Mouse (Mus musculus): ENCODE data around the gene Ddr1. TPM values are rescaled to one million over a fixed set of nuclear protein-coding genes. Genes with fewer than 3 reads are reported as not detected.

The Ddr1 gene
- polyA plus RNA-seq, 1 experiment from 2014 or later = 109 TPM

DNA sequence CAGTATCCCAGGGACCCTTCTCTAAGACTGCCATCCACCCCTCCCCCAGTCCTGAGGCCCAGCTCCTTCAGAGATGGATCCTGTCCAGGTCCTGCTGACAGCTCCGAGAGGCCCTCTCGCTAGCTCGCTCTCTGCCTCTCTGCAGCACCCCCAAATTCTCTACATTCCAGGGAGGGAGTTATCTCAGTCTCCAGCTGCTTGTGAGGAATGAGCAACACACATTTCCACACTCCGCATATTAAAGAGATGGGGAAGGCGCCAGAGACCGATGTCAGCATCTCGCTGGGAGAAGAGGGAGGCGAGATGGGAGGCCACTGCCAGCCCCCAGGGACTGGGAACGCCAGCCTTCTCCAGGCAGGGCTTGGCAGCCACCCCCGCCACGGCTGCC lies 15.9 kb upstream of the Ddr1 start:
- peaks cover 42% of the 10 kb centered on the region for H3K4me1 ChIP-seq (replicated peaks)
- H3K9ac ChIP-seq = peak overlapping the region; percentile 16; the same call in 1 of the 2 replicates
- H3K4me3 ChIP-seq = 0 out of 2 replicates have a peak overlapping the region, but pooled peaks have one; percentile 10

GRCm38 (mm10) chr17:35719616-35720339 lies 15.4 kb upstream of the Ddr1 start:
- H3K36me3 ChIP-seq = no peaks in the 10 kb centered on the region
- ATAC-seq (replicated peaks; ENCODE audit: insufficient number of reproducible peaks, insufficient read depth, low FRiP score, low read depth) = peak; percentile 75
- WGBS = 27% methylated on average over 9 of the region's 9 CpGs
- peaks cover 37% of the 10 kb centered on the region for H3K4me1 ChIP-seq (replicated peaks)
- H3K27ac ChIP-seq = peak overlapping the region; percentile 94
- peak overlapping the region; percentile 37 for H3K4me2 ChIP-seq
- no peaks in the 10 kb centered on the region for H3K9me3 ChIP-seq (replicated peaks)
- no peak overlapping the region for H3K4me3 ChIP-seq
- H3K9ac ChIP-seq = no peak overlapping the region
- H3K27me3 ChIP-seq = no peaks in the 10 kb centered on the region

More for the DNA sequence above, 15.9 kb upstream of the Ddr1 start:
- Histone ChIP-seq H3K9me3 (replicated peaks) (no peaks in the 10 kb centered on the region), H3K27ac (peak overlapping the region; percentile 94), H3K4me2 (peak overlapping the region; percentile 37), H3K36me3 (no peaks in the 10 kb centered on the region), H3K27me3 (no peaks in the 10 kb centered on the region)
- ATAC-seq (replicated peaks; ENCODE audit: insufficient number of reproducible peaks, insufficient read depth, low FRiP score, low read depth) = peak; percentile 90
- 7% methylated on average over 10 of the region's 11 CpGs for WGBS

GRCm38 (mm10) chr17:35717080-35717479 lies 12.7 kb upstream of the Ddr1 start:
- Histone ChIP-seq H3K9me3 (replicated peaks) (no peaks in the 10 kb centered on the region), H3K9ac (no peak overlapping the region), H3K4me2 (no peak overlapping the region), H3K27me3 (no peaks in the 10 kb centered on the region), H3K4me1 (replicated peaks) (peaks cover 31% of the 10 kb centered on the region), H3K4me3 (no peak overlapping the region), H3K36me3 (no peaks in the 10 kb centered on the region), H3K27ac (no peak overlapping the region)
- 76% methylated on average over 6 of the region's 6 CpGs for WGBS
- ATAC-seq (replicated peaks; ENCODE audit: insufficient number of reproducible peaks, insufficient read depth, low FRiP score, low read depth) = no peak

DNA sequence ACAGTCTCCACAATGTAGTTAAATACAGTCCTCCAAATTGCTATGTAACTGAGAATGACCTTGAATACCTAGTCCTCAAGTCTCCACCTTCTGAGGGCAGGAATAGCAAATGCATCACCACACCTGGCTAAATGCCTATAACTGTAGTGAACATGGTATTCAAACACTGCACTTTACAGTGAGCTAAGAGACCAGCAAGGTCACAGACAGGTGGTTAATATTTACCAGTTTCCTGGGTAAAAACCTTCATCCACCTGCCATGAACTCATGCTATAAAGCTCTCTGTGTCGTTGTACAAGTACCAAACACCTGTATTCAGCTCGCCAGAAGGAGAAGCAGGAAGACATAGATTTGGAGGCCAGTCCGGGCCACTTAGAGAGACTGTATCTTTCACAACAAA lies 11.7 kb upstream of the Ddr1 start:
- Histone ChIP-seq H3K4me1 (replicated peaks) (peaks cover 25% of the 10 kb centered on the region), H3K36me3 (no peaks in the 10 kb centered on the region), H3K4me2 (no peak overlapping the region), H3K4me3 (no peak overlapping the region), H3K27ac (no peak overlapping the region), H3K9me3 (replicated peaks) (no peaks in the 10 kb centered on the region), H3K27me3 (no peaks in the 10 kb centered on the region), H3K9ac (no peak overlapping the region)
- no peak for ATAC-seq (replicated peaks; ENCODE audit: insufficient number of reproducible peaks, insufficient read depth, low FRiP score, low read depth)
- 91% methylated on average over 3 of the region's 3 CpGs for WGBS

- no peak overlapping the region for H3K4me3 ChIP-seq
- no peak overlapping the region for H3K9ac ChIP-seq
- H3K4me2 ChIP-seq = no peak overlapping the region
- peak overlapping the region; percentile 82 for H3K27ac ChIP-seq
- WGBS = 29% methylated on average over 8 of the region's 8 CpGs
- ATAC-seq (replicated peaks; ENCODE audit: insufficient number of reproducible peaks, insufficient read depth, low FRiP score, low read depth) = peak; percentile 82
- H3K4me1 ChIP-seq (replicated peaks) = peaks cover 40% of the 10 kb centered on the region
- H3K9me3 ChIP-seq (replicated peaks) = no peaks in the 10 kb centered on the region
- no peaks in the 10 kb centered on the region for H3K27me3 ChIP-seq
- no peaks in the 10 kb centered on the region for H3K36me3 ChIP-seq
Measured at GRCm38 (mm10) chr17:35710705-35711347, 6.4 kb upstream of the Ddr1 start.

- no peaks in the 10 kb centered on the region for H3K36me3 ChIP-seq
- H3K9me3 ChIP-seq (replicated peaks) = no peaks in the 10 kb centered on the region
- peaks cover 62% of the 10 kb centered on the region for H3K4me1 ChIP-seq (replicated peaks)
- H3K27ac ChIP-seq = peak overlapping the region; percentile 56
- no peak overlapping the region for H3K4me3 ChIP-seq
- no peak overlapping the region for H3K4me2 ChIP-seq
- ATAC-seq (replicated peaks; ENCODE audit: insufficient number of reproducible peaks, insufficient read depth, low FRiP score, low read depth) = no peak
- no peak overlapping the region for H3K9ac ChIP-seq
- H3K27me3 ChIP-seq = no peaks in the 10 kb centered on the region
- WGBS = 45% methylated on average over 2 of the region's 2 CpGs
Measured at GRCm38 (mm10) chr17:35708611-35709010, 4.2 kb upstream of the Ddr1 start.

GRCm38 (mm10) chr17:35707929-35708328 lies 3.5 kb upstream of the Ddr1 start:
- Histone ChIP-seq H3K27me3 (no peaks in the 10 kb centered on the region), H3K4me1 (replicated peaks) (peaks cover 66% of the 10 kb centered on the region), H3K9ac (no peak overlapping the region), H3K9me3 (replicated peaks) (no peaks in the 10 kb centered on the region), H3K36me3 (no peaks in the 10 kb centered on the region), H3K27ac (peak overlapping the region; percentile 56), H3K4me2 (no peak overlapping the region), H3K4me3 (no peak overlapping the region)
- no peak for ATAC-seq (replicated peaks; ENCODE audit: insufficient number of reproducible peaks, insufficient read depth, low FRiP score, low read depth)
- WGBS = 65% methylated on average over 7 of the region's 7 CpGs

GRCm38 (mm10) chr17:35705836-35706235 lies 1.4 kb upstream of the Ddr1 start:
- H3K9ac ChIP-seq = no peak overlapping the region
- H3K36me3 ChIP-seq = no peaks in the 10 kb centered on the region
- no peak for ATAC-seq (replicated peaks; ENCODE audit: insufficient number of reproducible peaks, insufficient read depth, low FRiP score, low read depth)
- H3K4me2 ChIP-seq = no peak overlapping the region
- no peak overlapping the region for H3K4me3 ChIP-seq
- whole genome bisulfite sequencing = 11% methylated on average over 4 of the region's 4 CpGs
- H3K27ac ChIP-seq = peak overlapping the region; percentile 89
- peaks cover 65% of the 10 kb centered on the region for H3K4me1 ChIP-seq (replicated peaks)
- H3K9me3 ChIP-seq (replicated peaks) = no peaks in the 10 kb centered on the region
- no peaks in the 10 kb centered on the region for H3K27me3 ChIP-seq

- no peaks in the 10 kb centered on the region for H3K27me3 ChIP-seq
- H3K4me3 ChIP-seq = peak overlapping the region; percentile 51
- 4% methylated on average over 14 of the region's 14 CpGs for WGBS
- no peak for ATAC-seq (replicated peaks; ENCODE audit: insufficient number of reproducible peaks, insufficient read depth, low FRiP score, low read depth)
- peak overlapping the region; percentile 89 for H3K27ac ChIP-seq
- peaks cover 62% of the 10 kb centered on the region for H3K4me1 ChIP-seq (replicated peaks)
- H3K9me3 ChIP-seq (replicated peaks) = no peaks in the 10 kb centered on the region
- peak overlapping the region; percentile 71 for H3K4me2 ChIP-seq
- H3K9ac ChIP-seq = peak overlapping the region; percentile 61
- H3K36me3 ChIP-seq = no peaks in the 10 kb centered on the region
Measured at GRCm38 (mm10) chr17:35703751-35704271, 610 bp downstream of the Ddr1 start.

GRCm38 (mm10) chr17:35703065-35703464 lies 1.4 kb downstream of the Ddr1 start:
- no peak for ATAC-seq (replicated peaks; ENCODE audit: insufficient number of reproducible peaks, insufficient read depth, low FRiP score, low read depth)
- H3K27ac ChIP-seq = peak overlapping the region; percentile 96
- WGBS = 6% methylated on average over 2 of the region's 2 CpGs
- peak overlapping the region; percentile 76 for H3K4me2 ChIP-seq
- H3K4me3 ChIP-seq = peak overlapping the region; percentile 66
- no peaks in the 10 kb centered on the region for H3K36me3 ChIP-seq
- H3K9ac ChIP-seq = no peak overlapping the region
- H3K27me3 ChIP-seq = no peaks in the 10 kb centered on the region
- no peaks in the 10 kb centered on the region for H3K9me3 ChIP-seq (replicated peaks)
- H3K4me1 ChIP-seq (replicated peaks) = peaks cover 62% of the 10 kb centered on the region

- H3K27me3 ChIP-seq = no peaks in the 10 kb centered on the region
- 12% methylated on average over 4 of the region's 4 CpGs for WGBS
- no peak for ATAC-seq (replicated peaks; ENCODE audit: insufficient number of reproducible peaks, insufficient read depth, low FRiP score, low read depth)
- H3K36me3 ChIP-seq = no peaks in the 10 kb centered on the region
- no peaks in the 10 kb centered on the region for H3K9me3 ChIP-seq (replicated peaks)
- peak overlapping the region; percentile 96 for H3K27ac ChIP-seq
- H3K4me2 ChIP-seq = peak overlapping the region; percentile 76
- H3K9ac ChIP-seq = peak overlapping the region; percentile 76
- peak overlapping the region; percentile 66 for H3K4me3 ChIP-seq
- H3K4me1 ChIP-seq (replicated peaks) = peaks cover 64% of the 10 kb centered on the region
Measured at GRCm38 (mm10) chr17:35702605-35703004, 1.8 kb downstream of the Ddr1 start.

All from heart, embryonic 15.5 days (tissue).